Mouse (Mus musculus) hindbrain, embryonic 11.5 days (tissue): ENCODE results near the gene Tnfaip8l1. TPM values are rescaled to one million over a fixed set of nuclear protein-coding genes. Genes with fewer than 3 reads are reported as not detected.

Source experiments
- ATAC-seq: fragments of 200-750 bp; cut with Nextera tagmentation; 2 replicates; pipeline ENCODE4 v1.8.0; 2017; ENCODE audit warnings: mild to moderate bottlenecking, moderate TSS enrichment, moderate library complexity; ENCODE audit not compliant: low FRiP score
- DNase-seq: peaks from one replicate; pipeline ENCODE4 v3.0.0-alpha.2; 2015; ENCODE audit warnings: low spot score
- H3K27ac ChIP-seq: fragments of 300-500 bp; sonication (generic); 2 replicates; pipeline ENCODE4 v1.5.1; 2014; ENCODE audit warnings: mild to moderate bottlenecking, low read depth, low read length
- H3K27me3 ChIP-seq: fragments of 300-500 bp; sonication (generic); 2 replicates; pipeline ENCODE4 v1.6.1; 2014; ENCODE audit warnings: mild to moderate bottlenecking, low read length, moderate library complexity, mixed read lengths; ENCODE audit not compliant: control insufficient read depth, insufficient read depth
- H3K36me3 ChIP-seq: fragments of 300-500 bp; sonication (generic); 2 replicates; pipeline ENCODE4 v1.6.1; 2014; ENCODE audit warnings: mild to moderate bottlenecking, low read length, moderate library complexity, mixed read lengths; ENCODE audit not compliant: control insufficient read depth, insufficient read depth
- H3K4me1 ChIP-seq: fragments of 300-500 bp; sonication (generic); replicated peaks from 2 replicates; pipeline ENCODE4 v1.6.1; 2014; ENCODE audit warnings: low read length, mixed read lengths; ENCODE audit not compliant: control insufficient read depth, insufficient read depth
- H3K4me2 ChIP-seq: fragments of 300-500 bp; sonication (generic); replicated peaks from 2 replicates; pipeline ENCODE4 v1.6.1; 2014; ENCODE audit warnings: mild to moderate bottlenecking, low read depth, low read length
- H3K4me3 ChIP-seq: fragments of 300-500 bp; sonication (generic); 2 replicates; pipeline ENCODE4 v1.5.1; 2014; ENCODE audit warnings: low read depth, low read length
- H3K9ac ChIP-seq: fragments of 300-500 bp; sonication (generic); 2 replicates; pipeline ENCODE4 v1.6.1; 2014; ENCODE audit warnings: low read depth, low read length
- H3K9me3 ChIP-seq: fragments of 300-500 bp; sonication (generic); 2 replicates; pipeline ENCODE4 v1.6.1; 2016; ENCODE audit warnings: low read length; ENCODE audit not compliant: control insufficient read depth
- WGBS: fragments of 180-500 bp; shearing (Covaris S2); extraction: QIAGEN DNeasy Blood & Tissue Kit; methylation state at CpG from one replicate; pipeline ENCODE4 v1.1.7; 2014; 5-methylcytosine and 5-hydroxymethylcytosine counted together
- polyA plus RNA-seq: library from polyadenylated mRNA; unstranded; fragments of >200 nt; fragmentation: Nextera tagmentation; extraction: Ambion mirVana; gene quantifications from 2 replicates; pipeline ENCODE4 v1.2.1, GENCODE M21; 2014

Gene Tnfaip8l1
- polyA plus RNA-seq, 1 experiment from 2014 or later, result 9.9 TPM

DNA sequence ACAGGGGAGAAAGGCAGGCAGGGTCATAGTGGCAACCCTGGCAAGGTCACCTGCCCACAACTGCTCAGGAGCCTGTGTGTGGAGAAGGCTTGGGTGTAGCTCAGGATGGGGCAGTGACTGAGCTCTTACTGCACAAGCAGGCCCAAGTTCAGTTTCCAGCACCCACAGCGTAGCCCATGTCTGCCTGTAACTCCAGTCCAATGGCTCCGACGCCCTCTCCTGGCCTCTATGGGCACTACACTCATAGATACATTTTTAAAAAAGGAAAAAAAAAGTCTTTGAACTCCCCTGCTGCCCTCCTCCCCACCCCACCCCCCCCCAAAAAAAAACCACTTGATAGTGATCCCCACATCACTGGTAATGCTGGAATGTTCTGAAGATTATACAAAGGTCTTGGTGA, 39.4 kb downstream of the Tnfaip8l1 start:
- H3K9me3 ChIP-seq, result no peaks in the 10 kb centered on the region
- ATAC-seq (no peak), DNase-seq (no peak)
- peaks cover 30% of the 10 kb centered on the region for H3K36me3 ChIP-seq
- no peak overlapping the region for H3K27ac ChIP-seq
- no peaks in the 10 kb centered on the region for H3K27me3 ChIP-seq
- H3K9ac ChIP-seq, result no peak overlapping the region
- 65% methylated on average over 3 of the region's 3 CpGs for WGBS
- H3K4me3 ChIP-seq, result no peak overlapping the region
- no peaks in the 10 kb centered on the region for H3K4me1 ChIP-seq
- no peak overlapping the region for H3K4me2 ChIP-seq

DNA sequence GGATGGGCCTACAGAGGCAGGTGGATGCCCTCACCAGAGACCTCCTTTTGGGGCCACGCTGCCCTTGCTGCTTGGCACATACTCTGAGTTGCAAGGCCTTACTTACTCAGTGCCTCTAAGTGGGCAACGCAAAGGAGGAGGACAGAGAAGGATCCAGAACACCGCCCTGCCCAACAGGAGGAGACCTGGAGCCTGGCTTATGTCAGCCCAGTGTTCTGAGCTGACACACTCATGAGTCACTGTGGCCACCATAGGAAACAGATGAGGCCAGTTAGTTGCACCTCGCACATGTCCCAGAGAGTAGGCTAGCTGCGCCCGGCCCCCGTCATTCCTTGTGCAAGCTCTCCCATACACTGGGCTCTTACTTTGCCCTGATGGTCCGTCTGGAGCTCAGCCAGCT, 40.2 kb downstream of the Tnfaip8l1 start:
- WGBS, result 95% methylated on average over 8 of the region's 8 CpGs
- Histone ChIP-seq H3K27ac (no peak overlapping the region), H3K9ac (no peak overlapping the region), H3K4me3 (no peak overlapping the region), H3K9me3 (no peaks in the 10 kb centered on the region), H3K36me3 (peaks cover 24% of the 10 kb centered on the region), H3K4me2 (no peak overlapping the region), H3K4me1 (no peaks in the 10 kb centered on the region), H3K27me3 (no peaks in the 10 kb centered on the region)
- ATAC-seq (no peak), DNase-seq (no peak)

DNA sequence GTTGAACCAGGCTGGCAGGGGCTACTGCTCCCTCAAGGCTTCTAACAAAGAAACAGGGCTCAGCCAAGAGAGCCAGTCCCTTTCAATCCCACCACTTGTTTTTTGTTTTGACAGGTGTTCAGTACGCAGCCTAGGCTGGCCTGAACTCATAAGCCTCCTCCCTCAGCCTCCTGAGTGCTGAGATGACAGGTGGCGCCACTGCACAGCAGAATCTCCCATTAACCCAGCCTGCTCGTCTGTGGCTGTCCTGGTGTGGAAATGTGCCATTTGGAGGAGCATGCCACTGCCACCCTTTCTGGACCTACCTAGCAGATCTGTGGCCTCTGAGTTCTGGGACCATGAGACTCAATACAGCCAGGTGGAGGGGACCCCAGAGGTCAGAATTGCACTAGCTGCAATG, 41.5 kb downstream of the Tnfaip8l1 start:
- ATAC-seq, result no peak
- H3K4me1 ChIP-seq, result no peaks in the 10 kb centered on the region
- 64% methylated on average over 3 of the region's 3 CpGs for WGBS
- no peak for DNase-seq
- no peak overlapping the region for H3K4me3 ChIP-seq
- no peak overlapping the region for H3K9ac ChIP-seq
- no peak overlapping the region for H3K4me2 ChIP-seq
- H3K9me3 ChIP-seq, result no peaks in the 10 kb centered on the region
- H3K36me3 ChIP-seq, result peaks cover 17% of the 10 kb centered on the region; the same call in 1 of the 2 replicates
- H3K27me3 ChIP-seq, result no peaks in the 10 kb centered on the region
- no peak overlapping the region for H3K27ac ChIP-seq

DNA sequence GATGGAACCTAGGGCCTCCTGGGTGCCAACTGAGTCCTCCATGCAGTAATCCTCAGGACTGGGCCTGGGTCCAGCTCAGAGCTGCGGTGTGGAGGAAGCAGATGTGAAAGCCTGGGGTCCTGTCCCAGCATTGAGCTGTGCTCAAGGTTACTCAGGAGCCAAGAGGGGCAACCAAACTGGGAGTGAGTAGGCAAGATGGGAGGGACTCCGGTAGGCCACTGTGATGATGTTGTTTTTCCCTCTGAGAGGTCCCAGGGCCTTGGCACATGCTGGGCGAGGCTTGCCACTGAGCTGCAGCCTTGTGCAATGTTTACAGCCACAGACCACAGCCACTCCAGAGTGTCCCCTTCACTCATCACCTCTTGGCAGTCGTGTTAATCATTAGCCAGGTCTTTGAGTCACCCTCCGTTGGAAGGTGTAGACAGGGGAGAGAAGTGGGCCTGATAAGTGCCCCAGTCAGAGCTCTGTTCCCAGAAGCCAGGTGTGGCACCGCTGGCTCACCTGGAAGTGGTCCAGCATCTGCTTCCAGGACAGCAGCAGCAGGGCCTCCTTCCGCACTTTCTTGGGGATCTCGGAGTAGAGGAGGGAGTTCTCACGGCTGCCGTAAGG, 44.1 kb downstream of the Tnfaip8l1 start:
- 90% methylated on average over 10 of the region's 10 CpGs for WGBS
- H3K9ac ChIP-seq, result no peak overlapping the region
- H3K4me1 ChIP-seq, result no peaks in the 10 kb centered on the region
- DNase-seq, result no peak
- H3K4me2 ChIP-seq, result no peak overlapping the region
- H3K9me3 ChIP-seq, result no peaks in the 10 kb centered on the region
- no peak for ATAC-seq
- peaks cover 23% of the 10 kb centered on the region; the same call in 1 of the 2 replicates for H3K36me3 ChIP-seq
- H3K4me3 ChIP-seq, result no peak overlapping the region
- no peaks in the 10 kb centered on the region for H3K27me3 ChIP-seq
- H3K27ac ChIP-seq, result no peak overlapping the region

DNA sequence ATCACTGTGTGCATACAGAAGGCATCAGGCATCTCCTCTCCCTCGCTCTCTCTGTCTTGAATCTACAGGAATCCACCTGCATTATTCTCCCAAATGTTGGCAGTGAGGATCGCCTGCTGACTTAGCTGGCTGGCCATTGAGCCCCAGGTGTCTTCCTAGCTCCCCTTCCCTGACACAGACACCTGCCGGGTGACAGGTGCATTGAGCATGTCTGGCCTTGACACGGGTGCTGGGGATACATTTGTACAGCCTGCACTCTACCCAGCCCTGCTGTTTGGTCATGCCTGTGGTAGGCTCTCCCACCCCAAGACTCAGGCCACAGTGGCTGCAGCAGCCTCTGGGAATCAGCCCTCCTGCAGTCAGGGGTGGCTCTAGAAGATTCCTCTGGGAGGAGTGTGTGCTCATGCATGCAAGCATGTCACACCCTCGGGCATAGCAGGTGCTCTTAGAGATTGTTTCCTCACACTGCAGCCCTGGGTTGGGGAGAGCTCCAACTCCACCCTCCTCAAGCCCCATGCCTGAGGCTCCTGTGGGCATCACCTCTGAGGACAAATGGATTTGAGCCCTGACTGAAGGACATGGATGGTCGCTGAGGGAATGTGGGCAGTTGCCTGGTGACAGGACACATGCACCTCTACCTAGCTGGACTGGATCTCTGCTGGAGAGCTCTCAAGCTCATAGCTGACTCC, 44.9 kb downstream of the Tnfaip8l1 start:
- Histone ChIP-seq H3K36me3 (peaks cover 23% of the 10 kb centered on the region; the same call in 1 of the 2 replicates), H3K4me2 (no peak overlapping the region)
- 84% methylated on average over 6 of the region's 6 CpGs for WGBS

DNA sequence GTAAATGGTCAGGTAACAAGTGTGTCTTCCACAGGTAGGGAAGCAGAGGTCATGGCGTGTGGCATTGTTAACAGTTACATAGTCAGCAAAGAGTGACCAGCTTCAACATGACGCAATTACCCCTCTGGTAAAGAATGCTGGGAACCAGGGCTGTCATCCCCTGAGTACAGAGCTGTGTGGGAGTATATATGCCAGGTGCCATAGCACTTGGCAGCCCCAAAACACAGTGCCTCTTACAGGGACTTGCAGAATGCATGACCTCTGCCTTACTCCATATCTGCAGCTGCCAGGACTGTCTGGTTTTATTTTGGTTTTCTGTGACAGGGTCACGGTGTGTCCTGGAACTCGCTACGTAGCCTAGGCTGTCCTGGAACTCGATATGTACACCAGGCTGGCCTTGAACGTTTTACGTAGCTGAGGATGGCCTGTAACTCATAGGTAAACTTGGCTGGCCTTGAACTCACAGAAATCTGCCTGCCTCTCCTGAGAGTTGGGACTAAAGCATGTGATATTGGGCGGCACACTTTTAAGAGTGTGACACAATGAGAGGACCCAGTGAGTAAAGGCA, 45.8 kb downstream of the Tnfaip8l1 start:
- 95% methylated on average over 9 of the region's 9 CpGs for WGBS
- DNase-seq (no peak), ATAC-seq (no peak)

More for the DNA sequence above, 44.9 kb downstream of the Tnfaip8l1 start:
- no peak overlapping the region for H3K4me3 ChIP-seq
- H3K27ac ChIP-seq, result no peak overlapping the region
- no peak overlapping the region for H3K9ac ChIP-seq
- H3K9me3 ChIP-seq, result no peaks in the 10 kb centered on the region
- DNase-seq (no peak), ATAC-seq (no peak)
- H3K27me3 ChIP-seq, result no peaks in the 10 kb centered on the region
- H3K4me1 ChIP-seq, result no peaks in the 10 kb centered on the region

DNA sequence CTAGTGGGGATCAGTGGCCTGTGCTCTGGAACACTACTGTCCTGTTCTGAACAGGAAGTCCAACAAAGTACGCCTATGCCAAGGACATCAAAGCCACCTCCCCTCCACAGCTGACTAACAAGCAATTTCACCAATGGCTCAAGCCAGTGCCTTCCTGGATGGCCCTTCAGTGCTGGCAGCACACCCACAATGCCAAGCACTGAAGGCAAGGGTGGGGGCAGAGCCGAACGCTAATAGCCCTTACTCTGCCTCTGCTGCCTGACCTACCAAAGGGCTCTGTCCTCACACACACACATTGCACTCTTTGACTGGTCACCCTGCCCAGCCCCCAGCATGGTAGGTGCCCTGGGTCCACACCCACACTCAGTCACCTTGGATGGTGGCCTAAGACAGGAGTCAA, 46.5 kb downstream of the Tnfaip8l1 start:
- H3K27me3 ChIP-seq, result no peaks in the 10 kb centered on the region
- H3K4me3 ChIP-seq, result no peak overlapping the region
- H3K4me1 ChIP-seq, result no peaks in the 10 kb centered on the region
- H3K36me3 ChIP-seq, result peaks cover 15% of the 10 kb centered on the region; the same call in 1 of the 2 replicates
- DNase-seq, result no peak
- 92% methylated on average over 3 of the region's 3 CpGs for WGBS
- H3K4me2 ChIP-seq, result no peak overlapping the region
- no peaks in the 10 kb centered on the region for H3K9me3 ChIP-seq
- ATAC-seq, result no peak
- H3K9ac ChIP-seq, result no peak overlapping the region
- H3K27ac ChIP-seq, result no peak overlapping the region

More for the DNA sequence above, 45.8 kb downstream of the Tnfaip8l1 start:
- Histone ChIP-seq H3K36me3 (peaks cover 17% of the 10 kb centered on the region; the same call in 1 of the 2 replicates), H3K4me2 (no peak overlapping the region), H3K4me3 (no peak overlapping the region), H3K9ac (no peak overlapping the region), H3K4me1 (no peaks in the 10 kb centered on the region), H3K27ac (no peak overlapping the region), H3K9me3 (no peaks in the 10 kb centered on the region), H3K27me3 (no peaks in the 10 kb centered on the region)

DNA sequence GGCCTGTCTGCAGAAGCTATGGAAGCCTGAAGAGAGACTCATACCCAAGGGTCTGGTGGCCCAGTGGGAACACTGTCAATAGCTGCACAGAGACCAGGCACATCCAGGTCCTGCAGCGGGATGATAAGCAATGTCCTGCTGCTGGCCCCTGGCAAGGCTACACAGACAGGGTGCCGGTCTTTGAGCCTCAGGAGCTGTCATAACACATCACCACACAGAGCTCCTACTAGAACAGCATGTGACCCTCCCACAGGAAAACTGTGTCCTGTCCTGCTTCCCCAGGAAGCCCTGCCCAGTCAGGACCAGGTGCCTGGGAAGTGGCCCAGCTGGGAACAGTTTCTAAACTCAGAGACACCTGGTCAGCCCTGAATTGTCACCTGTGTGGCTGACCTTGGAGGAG, 48.8 kb downstream of the Tnfaip8l1 start:
- Histone ChIP-seq H3K9me3 (no peaks in the 10 kb centered on the region), H3K9ac (no peak overlapping the region), H3K27ac (no peak overlapping the region), H3K36me3 (peaks cover 11% of the 10 kb centered on the region; the same call in 1 of the 2 replicates), H3K27me3 (no peaks in the 10 kb centered on the region), H3K4me1 (no peaks in the 10 kb centered on the region), H3K4me3 (no peak overlapping the region), H3K4me2 (no peak overlapping the region)
- WGBS, result 94% methylated on average over 2 of the region's 2 CpGs
- no peak for DNase-seq
- no peak for ATAC-seq
